Mouse (Mus musculus) limb, embryonic 11.5 days (tissue): ENCODE measurements around the gene Vegfb. TPM values are rescaled to one million over a fixed set of nuclear protein-coding genes. Genes with fewer than 3 reads are reported as not detected.

Experiments used
- ATAC-seq: fragments of 200-750 bp; cut with Nextera tagmentation; 2 replicates; pipeline ENCODE4 v1.8.0; 2017; ENCODE audit warnings: low read depth; ENCODE audit not compliant: insufficient number of reproducible peaks, low FRiP score, low TSS enrichment
- DNase-seq: peaks from one replicate; pipeline ENCODE4 v3.0.0-alpha.2; 2015; ENCODE audit warnings: low spot score
- H3K27ac ChIP-seq: fragments of 300-500 bp; sonication (generic); replicated peaks from 2 replicates; pipeline ENCODE4 v1.5.1; 2014; ENCODE audit warnings: low read depth, mild to moderate bottlenecking, low read length
- H3K27me3 ChIP-seq: fragments of 300-500 bp; sonication (generic); 2 replicates; pipeline ENCODE4 v1.6.1; 2014; ENCODE audit warnings: mild to moderate bottlenecking, low read length, mixed read lengths; ENCODE audit not compliant: control insufficient read depth, insufficient read depth
- H3K36me3 ChIP-seq: fragments of 300-500 bp; sonication (generic); 2 replicates; pipeline ENCODE4 v1.6.1; 2014; ENCODE audit warnings: mild to moderate bottlenecking, low read length, moderate library complexity, mixed read lengths; ENCODE audit not compliant: control insufficient read depth, insufficient read depth
- H3K4me1 ChIP-seq: fragments of 300-500 bp; sonication (generic); 2 replicates; pipeline ENCODE4 v1.6.1; 2014; ENCODE audit warnings: low read length, mixed read lengths; ENCODE audit not compliant: control insufficient read depth, insufficient read depth
- H3K4me2 ChIP-seq: fragments of 300-500 bp; sonication (generic); 2 replicates; pipeline ENCODE4 v1.6.1; 2014; ENCODE audit warnings: low read depth, mild to moderate bottlenecking, moderate library complexity; ENCODE audit not compliant: severe bottlenecking
- H3K4me3 ChIP-seq: fragments of 300-500 bp; sonication (generic); 2 replicates; pipeline ENCODE4 v1.5.1; 2014; ENCODE audit warnings: low read depth, low read length
- H3K9ac ChIP-seq: fragments of 300-500 bp; sonication (generic); 2 replicates; pipeline ENCODE4 v1.6.1; 2014; ENCODE audit warnings: mild to moderate bottlenecking, low read length
- H3K9me3 ChIP-seq: fragments of 300-500 bp; sonication (generic); 2 replicates; pipeline ENCODE4 v1.6.1; 2016; ENCODE audit warnings: low read length; ENCODE audit not compliant: control insufficient read depth
- WGBS: fragments of 180-500 bp; shearing (Covaris S2); extraction: QIAGEN DNeasy Blood & Tissue Kit; methylation state at CpG from one replicate; pipeline ENCODE4 v1.1.7; 2014; 5-methylcytosine and 5-hydroxymethylcytosine counted together
- polyA plus RNA-seq: library from polyadenylated mRNA; unstranded; fragments of >200 nt; fragmentation: Nextera tagmentation; extraction: Ambion mirVana; gene quantifications from 2 replicates; pipeline ENCODE4 v1.2.1, GENCODE M21; 2014

Gene Vegfb
- polyA plus RNA-seq, 1 experiment from 2014 or later: 37.1 TPM

DNA sequence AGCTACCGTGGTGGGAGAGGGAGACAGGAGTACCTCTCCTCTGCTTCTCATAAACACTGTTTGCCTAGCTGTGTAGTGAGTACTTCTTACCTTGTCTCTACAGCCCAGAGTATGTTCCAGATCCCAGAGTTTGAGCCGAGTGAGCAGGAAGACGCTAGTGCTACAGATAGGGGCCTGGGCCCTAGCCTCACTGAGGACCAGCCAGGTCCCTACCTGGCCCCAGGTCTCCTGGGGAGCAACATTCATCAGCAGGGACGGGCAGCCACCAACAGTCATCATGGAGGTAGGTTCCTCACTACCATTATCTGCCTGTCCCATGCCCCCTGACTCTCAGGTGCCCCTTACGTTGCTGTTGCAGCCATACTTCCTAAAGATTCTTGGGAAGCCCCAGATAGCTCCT is 44.7 kb downstream of the Vegfb start:
- peaks cover 13% of the 10 kb centered on the region for H3K4me1 ChIP-seq
- no peaks in the 10 kb centered on the region for H3K9me3 ChIP-seq
- H3K27ac ChIP-seq: no peak overlapping the region
- no peak for ATAC-seq
- H3K4me3 ChIP-seq: peak overlapping the region; percentile 69
- no peak for DNase-seq
- H3K9ac ChIP-seq: peak overlapping the region; percentile 24; the same call in 1 of the 2 replicates
- no peaks in the 10 kb centered on the region for H3K36me3 ChIP-seq
- H3K27me3 ChIP-seq: no peaks in the 10 kb centered on the region
- peak overlapping the region; percentile 88 for H3K4me2 ChIP-seq
- WGBS: 33% methylated on average over 5 of the region's 5 CpGs

DNA sequence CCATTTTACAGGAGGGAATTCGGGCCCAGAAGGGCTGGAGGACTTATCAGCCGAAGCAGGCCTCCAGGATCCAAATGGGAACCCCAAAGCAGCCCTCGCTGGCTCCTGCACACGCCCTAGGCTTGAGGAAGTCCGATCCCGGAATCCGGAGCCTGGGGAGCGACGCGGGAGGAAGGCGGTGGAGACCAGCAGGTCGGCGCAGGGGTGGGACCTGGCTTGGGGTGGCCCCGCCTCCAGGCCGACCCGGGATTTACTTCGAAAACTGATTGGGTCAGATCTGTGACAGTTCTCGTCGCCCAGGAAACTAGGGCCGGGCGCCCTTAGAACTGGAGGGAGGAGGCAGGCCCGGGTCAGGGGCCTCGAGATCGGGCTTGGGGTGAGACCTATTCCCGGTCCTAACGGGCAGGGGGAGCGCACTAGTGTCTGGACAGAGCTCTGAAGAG is 45.2 kb downstream of the Vegfb start, which contains the start of gene Gpr137:
Gene Gpr137 (minus strand): TSS at position 232 of the 443 bp plus-strand sequence.
- Histone ChIP-seq H3K9ac (peak within 1 kb of the TSS; percentile 77), H3K27ac (peak within 1 kb of the TSS; percentile 72), H3K4me3 (peak within 1 kb of the TSS; percentile 69), H3K4me1 (peaks cover 13% of the 10 kb centered on the region), H3K36me3 (no peaks in the 10 kb centered on the region), H3K4me2 (peak within 1 kb of the TSS; percentile 88), H3K27me3 (no peaks in the 10 kb centered on the region), H3K9me3 (no peaks in the 10 kb centered on the region)
- DNase-seq (peak; percentile 90), ATAC-seq (peak; percentile 72)
- WGBS: under 1% methylated on average over 27 of the region's 27 CpGs

DNA sequence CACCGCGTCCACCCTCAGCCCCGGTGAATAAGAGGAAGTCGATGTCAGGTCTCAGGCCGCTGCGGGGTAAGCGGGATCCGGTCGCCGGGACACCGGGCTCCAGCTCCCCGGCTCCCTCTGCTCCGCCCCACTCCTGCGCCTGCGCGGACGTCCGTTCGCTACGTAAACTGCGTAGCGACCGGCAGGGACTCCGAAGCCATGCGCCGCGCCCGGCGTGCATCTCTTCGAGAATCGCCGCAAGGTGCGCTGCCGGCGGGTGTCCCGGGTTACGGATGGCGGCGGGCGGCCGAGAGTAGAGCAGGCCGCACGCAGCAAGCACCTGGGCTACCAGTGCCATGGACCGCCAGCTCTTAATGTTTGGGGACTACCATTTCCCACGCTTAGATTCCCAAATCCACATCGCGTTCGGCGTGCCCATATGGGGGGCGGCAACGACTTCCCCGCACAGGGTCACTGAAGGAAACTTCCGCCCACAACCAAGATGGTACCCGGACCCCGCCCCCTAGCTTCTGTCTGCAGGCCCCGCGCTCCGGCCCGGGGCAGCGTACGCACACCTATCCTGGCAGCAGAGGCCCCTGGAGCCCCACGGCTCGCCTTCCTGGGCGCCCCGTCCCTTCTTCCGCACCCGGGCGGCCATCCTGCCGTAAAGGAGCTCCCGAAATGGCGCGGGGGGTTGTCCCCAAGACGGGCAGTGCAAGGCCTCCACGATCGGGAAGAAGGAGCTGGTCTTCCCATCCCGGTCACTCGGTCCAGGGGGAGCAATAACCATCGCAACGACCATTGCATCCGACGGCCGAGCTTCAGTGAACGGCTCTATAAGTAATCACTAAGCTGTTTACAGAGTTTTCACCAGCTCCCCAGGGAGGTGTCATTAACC is 45.8 kb downstream of the Vegfb start, which contains the start of gene Bad:
Gene Bad (plus strand): TSS at position 490 of the 877 bp plus-strand sequence.
- peak within 1 kb of the TSS; percentile 69 for H3K4me3 ChIP-seq
- peak within 1 kb of the TSS; percentile 77 for H3K9ac ChIP-seq
- peak; percentile 98 for DNase-seq
- H3K27me3 ChIP-seq: no peaks in the 10 kb centered on the region
- H3K4me1 ChIP-seq: peaks cover 13% of the 10 kb centered on the region
- H3K27ac ChIP-seq: peak within 1 kb of the TSS; percentile 72
- ATAC-seq: peak; percentile 75
- peak within 1 kb of the TSS; percentile 88 for H3K4me2 ChIP-seq
- no peaks in the 10 kb centered on the region for H3K36me3 ChIP-seq
- WGBS: under 1% methylated on average over 82 of the region's 83 CpGs
- H3K9me3 ChIP-seq: no peaks in the 10 kb centered on the region

DNA sequence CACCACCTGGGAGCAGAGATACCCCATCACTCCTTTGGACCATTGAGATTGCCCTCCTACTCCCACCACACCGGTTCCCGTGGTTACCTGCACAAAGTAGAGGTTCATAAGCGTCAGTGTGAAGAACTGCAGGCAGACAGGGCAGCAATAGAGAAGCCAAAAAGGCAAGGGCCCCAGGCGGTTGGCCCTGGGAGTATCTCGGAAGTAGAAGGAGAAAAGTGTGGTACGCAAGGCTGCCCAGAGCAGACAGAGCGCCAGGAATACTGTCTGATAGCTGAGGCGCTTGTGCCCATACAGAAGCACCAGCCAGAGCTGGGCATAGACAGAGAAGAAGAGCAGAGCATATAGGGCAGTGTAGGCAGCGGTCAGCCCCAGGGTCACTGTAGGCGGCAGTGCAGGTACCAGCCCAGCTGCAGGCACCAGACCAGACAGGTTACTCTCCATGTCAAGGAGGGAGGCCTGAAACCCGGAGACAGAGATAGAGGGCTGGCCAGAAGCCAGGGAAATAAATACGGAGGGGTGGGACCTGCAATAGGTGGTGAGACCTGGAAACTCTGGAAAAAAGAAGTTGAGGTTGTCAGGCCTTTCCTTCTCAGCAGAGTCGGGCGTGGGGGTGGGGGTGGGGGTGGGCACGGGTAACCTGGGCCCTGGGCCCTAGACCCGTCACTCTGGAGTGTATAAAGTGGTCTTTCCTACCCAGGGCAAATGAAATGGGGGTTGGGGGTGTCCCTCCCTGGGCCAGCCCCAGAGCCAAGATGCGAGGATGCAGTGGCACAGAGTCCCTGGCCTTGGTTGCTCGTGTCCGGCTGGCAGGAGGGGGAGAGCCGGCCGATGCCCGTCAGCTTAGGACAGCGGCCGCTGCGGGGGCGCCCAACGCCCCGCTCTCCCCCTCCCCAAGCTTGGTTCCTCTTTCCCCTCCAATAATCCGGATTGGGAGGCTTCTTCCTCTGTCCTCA is 46.8 kb downstream of the Vegfb start:
- H3K27ac ChIP-seq: no peak overlapping the region
- H3K4me1 ChIP-seq: peaks cover 13% of the 10 kb centered on the region
- H3K36me3 ChIP-seq: no peaks in the 10 kb centered on the region
- ATAC-seq: 0 out of 2 replicates have a peak, but pooled peaks have one; percentile 19
- peak overlapping the region; percentile 88 for H3K4me2 ChIP-seq
- peaks cover 7% of the 10 kb centered on the region for H3K27me3 ChIP-seq
- DNase-seq: no peak
- 22% methylated on average over 28 of the region's 29 CpGs for WGBS
- H3K9ac ChIP-seq: peak overlapping the region; percentile 77
- peak overlapping the region; percentile 69 for H3K4me3 ChIP-seq
- no peaks in the 10 kb centered on the region for H3K9me3 ChIP-seq

DNA sequence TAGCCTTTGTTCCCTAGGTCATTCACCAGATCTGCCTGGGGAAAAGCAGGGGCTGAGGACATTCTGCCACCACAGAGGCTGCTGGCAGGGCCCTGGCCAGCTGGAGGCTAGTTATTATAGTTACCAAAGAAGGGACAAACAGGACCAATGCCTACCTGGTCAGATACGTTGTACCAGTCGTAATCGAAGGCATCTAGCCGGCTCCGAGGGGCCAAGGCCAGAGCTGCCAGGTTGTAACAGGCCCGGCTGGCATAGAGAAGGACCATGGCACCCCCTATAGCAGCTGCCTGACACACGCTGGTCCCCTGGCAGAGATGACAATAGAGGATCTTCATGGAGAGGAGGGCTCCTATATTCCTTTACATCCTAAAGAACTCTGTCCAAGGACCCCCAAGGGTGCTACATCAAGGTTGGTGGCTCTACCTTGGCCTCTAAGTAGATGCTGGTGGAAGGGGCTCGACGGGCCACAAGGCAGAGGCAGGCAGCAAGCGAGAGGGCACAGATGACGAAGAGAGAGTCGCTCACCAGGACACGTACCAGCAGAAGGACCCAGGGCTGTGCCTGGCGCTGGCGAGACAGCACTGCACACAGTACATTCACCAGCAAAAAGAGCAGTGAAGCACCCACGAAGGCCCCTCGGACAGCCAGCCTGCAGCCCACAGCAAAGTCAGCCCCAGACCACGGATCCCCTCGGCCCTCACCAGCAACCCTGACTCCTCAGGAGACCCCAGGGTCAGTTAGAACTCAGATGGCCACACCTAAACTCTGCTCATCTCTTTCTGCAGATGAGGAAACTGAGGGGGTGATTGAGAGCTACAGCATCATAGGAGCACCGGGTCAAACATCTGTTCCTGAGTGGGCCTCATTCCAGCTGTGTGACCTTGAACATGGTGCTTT is 48.1 kb downstream of the Vegfb start:
- Histone ChIP-seq H3K27me3 (peaks cover 19% of the 10 kb centered on the region), H3K4me1 (peaks cover 13% of the 10 kb centered on the region), H3K36me3 (no peaks in the 10 kb centered on the region), H3K9ac (0 out of 2 replicates have a peak overlapping the region, but pooled peaks have one; percentile 7), H3K27ac (no peak overlapping the region), H3K4me2 (no peak overlapping the region), H3K4me3 (no peak overlapping the region), H3K9me3 (no peaks in the 10 kb centered on the region)
- ATAC-seq (no peak), DNase-seq (no peak)
- WGBS: 90% methylated on average over 20 of the region's 20 CpGs

DNA sequence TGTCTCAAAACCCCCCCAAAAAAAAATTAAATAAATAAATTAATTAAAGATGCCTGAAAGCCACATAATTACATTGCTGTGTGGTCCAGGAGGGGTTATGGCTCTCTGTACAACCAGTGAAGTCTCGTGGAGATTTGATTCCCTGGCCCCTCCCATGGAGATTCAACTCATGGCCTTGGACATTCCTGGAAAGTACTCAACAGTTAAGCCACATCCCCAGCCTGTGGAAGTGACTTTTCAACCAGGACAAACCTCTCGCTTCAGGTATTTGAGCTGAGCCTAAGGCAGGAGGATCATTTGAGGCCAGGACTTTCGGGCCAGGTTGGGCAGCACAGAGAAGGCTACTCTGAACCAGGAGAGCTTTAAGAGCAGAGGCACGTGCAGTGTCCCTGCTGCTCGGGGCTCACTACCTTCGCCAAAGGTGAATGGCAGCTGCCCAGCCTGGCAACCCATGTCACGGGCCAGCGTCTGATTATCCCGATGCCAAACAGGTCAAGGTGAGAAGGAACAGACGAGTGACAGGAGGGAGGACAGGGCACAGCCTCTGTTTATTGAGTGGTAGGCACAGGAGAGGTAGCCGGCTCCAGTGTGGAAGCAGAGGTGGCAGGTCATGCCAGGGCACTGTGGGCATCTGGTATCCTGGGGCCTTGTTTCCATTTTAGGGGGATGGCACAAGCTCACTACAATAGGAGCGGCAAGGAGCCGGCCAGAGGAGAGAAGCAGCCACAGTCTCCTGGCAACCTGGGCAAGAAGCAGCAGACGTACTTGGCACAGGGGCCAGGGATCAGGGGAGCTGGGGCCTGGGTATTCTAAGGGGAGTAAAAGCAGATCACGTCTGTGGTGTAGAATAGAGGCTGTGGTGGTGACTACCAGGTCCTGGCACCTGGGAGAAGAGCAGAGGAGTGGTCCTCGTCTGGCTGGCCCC is 49.6 kb downstream of the Vegfb start:
- no peak overlapping the region for H3K9ac ChIP-seq
- ATAC-seq (no peak), DNase-seq (no peak)
- peaks cover 17% of the 10 kb centered on the region for H3K4me1 ChIP-seq
- no peak overlapping the region for H3K27ac ChIP-seq
- WGBS: 80% methylated on average over 16 of the region's 16 CpGs
- H3K9me3 ChIP-seq: no peaks in the 10 kb centered on the region
- no peak overlapping the region for H3K4me3 ChIP-seq
- peaks cover 35% of the 10 kb centered on the region for H3K27me3 ChIP-seq
- no peaks in the 10 kb centered on the region for H3K36me3 ChIP-seq
- no peak overlapping the region for H3K4me2 ChIP-seq

DNA sequence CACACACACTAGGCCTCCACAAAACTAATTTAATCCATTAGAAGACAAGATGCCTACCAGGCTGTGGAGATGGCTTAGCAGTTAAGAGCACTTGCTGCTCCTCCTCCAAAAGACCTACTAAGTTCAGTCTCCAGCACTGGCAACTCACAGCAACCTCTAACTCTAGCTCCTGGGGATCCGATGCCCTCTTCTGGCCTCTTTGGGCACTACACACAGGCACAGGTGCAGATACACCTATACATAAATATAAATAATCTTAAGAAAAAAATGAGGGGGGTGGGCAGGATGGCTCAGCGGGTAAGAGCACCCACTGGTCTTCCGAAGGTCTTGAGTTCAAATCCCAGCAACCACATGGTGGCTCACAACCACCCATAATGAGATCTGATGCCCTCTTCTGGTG is 51.2 kb downstream of the Vegfb start:
- H3K36me3 ChIP-seq: no peaks in the 10 kb centered on the region
- DNase-seq (no peak), ATAC-seq (no peak)
- H3K4me2 ChIP-seq: no peak overlapping the region
- H3K27me3 ChIP-seq: peaks cover 50% of the 10 kb centered on the region
- H3K9me3 ChIP-seq: no peaks in the 10 kb centered on the region
- H3K27ac ChIP-seq: no peak overlapping the region
- 17% methylated on average over 3 of the region's 3 CpGs for WGBS
- H3K4me1 ChIP-seq: peaks cover 15% of the 10 kb centered on the region
- no peak overlapping the region for H3K4me3 ChIP-seq
- H3K9ac ChIP-seq: no peak overlapping the region
